ENCODE assay signal across 8 mouse cellular contexts in the genomic region with DNA sequence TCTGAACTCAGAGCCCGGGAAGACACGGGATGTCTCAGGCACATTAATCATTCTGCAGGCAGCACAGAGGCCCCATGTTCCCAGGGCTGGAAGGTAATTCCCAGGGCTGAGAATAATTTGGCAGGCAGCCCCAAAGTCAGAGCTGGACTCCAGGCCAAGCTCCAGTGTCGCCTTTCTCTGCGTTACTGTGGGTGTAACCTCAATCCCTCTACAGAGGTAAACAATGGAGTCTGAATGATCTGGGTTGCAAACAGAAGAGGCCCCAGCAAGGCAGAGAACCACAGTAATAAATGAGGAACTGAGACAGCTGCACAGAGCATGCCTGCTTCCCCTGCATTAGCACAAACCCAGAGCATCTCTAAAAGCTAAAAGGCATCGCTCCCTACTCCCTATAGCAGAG.
A peak's percentile ranks its signal among the peaks of the same experiment; 100 is the strongest.
DNase-seq lines count a peak whose midpoint lies in the region; ATAC-seq lines count a peak whose summit lies in the region.

No protein-coding gene starts in this region.

- intact Hi-C loops in heart, postnatal 25 days (cut with DNase I) = no loop called here

- ATAC-seq in inflammation-experienced regulatory T-cells, adult 6 months = no peak
- ATAC-seq in erythroblast, adult 5-6 weeks (replicated peaks; ENCODE audit: low FRiP score, poor library complexity, severe bottlenecking) = no peak

- DNase-seq in heart, adult 8-10 months (ENCODE audit: low spot score) = peak; percentile 31
- no peak for DNase-seq in heart, postnatal 25 days (ENCODE audit: low spot score)
- DNase-seq in adipocyte (ENCODE audit: low spot score) = peak; percentile 90
- peak; percentile 24 for DNase-seq in gastrocnemius, postnatal 25 days
- peak; percentile 43 for DNase-seq in kidney, postnatal 10 days
- DNase-seq in thymus, postnatal 0 days (ENCODE audit: low spot score) = no peak

Comparison
In these comparisons a context has a peak if more than half of its experiments do, and no peak if none do; other contexts are left out.
1. DNase-seq: peak in heart, adult 8-10 months (single experiment), adipocyte (single experiment), gastrocnemius, postnatal 25 days (single experiment) and kidney, postnatal 10 days (single experiment); none in heart, postnatal 25 days (single experiment) and thymus, postnatal 0 days (single experiment).